Mouse (Mus musculus): ENCODE measurements around the gene Scrt2.
A peak's percentile ranks its signal among the peaks of the same experiment; 100 is the strongest.
"Not testable (repeated sequence)": the region's sequence is repeated elsewhere in the genome, so short reads cannot be mapped to it uniquely, and the experiment has no call there.

The Scrt2 gene

GRCm38 (mm10) chr2:152080685-152081541 lies at the start of gene Scrt2:
Gene Scrt2, plus strand, starts transcription at chr2:152081529.
- no peak for DNase-seq (ENCODE audit: low spot score)

- no peak for DNase-seq (ENCODE audit: low spot score)
Measured at GRCm38 (mm10) chr2:152040101-152040500, 41.2 kb upstream of the Scrt2 start.

GRCm38 (mm10) chr2:152047116-152048002 lies 34.0 kb upstream of the Scrt2 start:
- no peak for DNase-seq (ENCODE audit: low spot score)

- DNase-seq (ENCODE audit: low spot score), result no peak
Measured at GRCm38 (mm10) chr2:152048003-152048980, 33.0 kb upstream of the Scrt2 start.

GRCm38 (mm10) chr2:152048981-152049441 lies 32.3 kb upstream of the Scrt2 start:
- DNase-seq (ENCODE audit: low spot score), result no peak

GRCm38 (mm10) chr2:152049611-152050270 lies 31.6 kb upstream of the Scrt2 start:
- DNase-seq (ENCODE audit: low spot score), result no peak

GRCm38 (mm10) chr2:152050316-152050715 lies 31.0 kb upstream of the Scrt2 start:
- DNase-seq (ENCODE audit: low spot score), result no peak

GRCm38 (mm10) chr2:152051985-152052384 lies 29.3 kb upstream of the Scrt2 start:
- DNase-seq (ENCODE audit: low spot score), result no peak

GRCm38 (mm10) chr2:152055406-152055805 lies 25.9 kb upstream of the Scrt2 start:
- peak; percentile 33 for DNase-seq (ENCODE audit: low spot score)

- no peak for DNase-seq (ENCODE audit: low spot score)
Measured at GRCm38 (mm10) chr2:152056368-152057251, 24.7 kb upstream of the Scrt2 start.

- no peak for DNase-seq (ENCODE audit: low spot score)
Measured at GRCm38 (mm10) chr2:152057252-152057563, 24.1 kb upstream of the Scrt2 start.

GRCm38 (mm10) chr2:152062817-152063216 lies 18.5 kb upstream of the Scrt2 start:
- DNase-seq (ENCODE audit: low spot score), result not testable (repeated sequence)

- DNase-seq (ENCODE audit: low spot score), result no peak
Measured at GRCm38 (mm10) chr2:152068660-152069433, 12.5 kb upstream of the Scrt2 start.

GRCm38 (mm10) chr2:152069434-152069786 lies 11.9 kb upstream of the Scrt2 start:
- no peak for DNase-seq (ENCODE audit: low spot score)

- DNase-seq (ENCODE audit: low spot score), result no peak
Measured at GRCm38 (mm10) chr2:152069941-152070340, 11.4 kb upstream of the Scrt2 start.

GRCm38 (mm10) chr2:152074521-152074920 lies 6.8 kb upstream of the Scrt2 start:
- DNase-seq (ENCODE audit: low spot score), result no peak

GRCm38 (mm10) chr2:152075294-152075889 lies 5.9 kb upstream of the Scrt2 start:
- no peak for DNase-seq (ENCODE audit: low spot score)

- DNase-seq (ENCODE audit: low spot score), result no peak
Measured at GRCm38 (mm10) chr2:152077337-152077736, 4.0 kb upstream of the Scrt2 start.

Measured in testis, postnatal 14 days (tissue).